Mouse (Mus musculus) frontal cortex, adult 2 months (tissue): ENCODE data around the gene Slc35a3. TPM values are rescaled to one million over a fixed set of nuclear protein-coding genes. Genes with fewer than 3 reads are reported as not detected.
"Not testable (repeated sequence)": the region's sequence is repeated elsewhere in the genome, so short reads cannot be mapped to it uniquely, and the experiment has no call there.

ENCODE experiments used
- DNase-seq, 2 experiments: peaks; one replicate each; pipeline ENCODE4 v3.0.0; 2022; ENCODE audit warnings: low spot score in 1 of 2; ENCODE audit errors: extremely low spot score in 1 of 2
- polyA plus RNA-seq: library from polyadenylated mRNA; depleted of rRNA; stranded (reverse); fragments of >200 nt; gene quantifications from 2 replicates; pipeline ENCODE4 v1.2.3, GENCODE M21; 2012; rRNA removed

Gene Slc35a3
- polyA plus RNA-seq: 12.2 and 12.7 TPM in 2 replicates

GRCm38 (mm10) chr3:116712436-116712881 is at the start of gene Slc35a3:
Gene Slc35a3, minus strand, starts transcription at chr3:116712831.
- DNase-seq: peak in 1 of 2 experiments; percentile 14

GRCm38 (mm10) chr3:116752818-116753217 is 40.2 kb upstream of the Slc35a3 start:
- DNase-seq: peak in 1 of 2 experiments; percentile 46

- peak; percentile 24 to 74 for DNase-seq
Observed at GRCm38 (mm10) chr3:116751191-116751860, 38.7 kb upstream of the Slc35a3 start.

GRCm38 (mm10) chr3:116748391-116749170 is 36.0 kb upstream of the Slc35a3 start:
- DNase-seq: peak in 1 of 2 experiments; percentile 58

GRCm38 (mm10) chr3:116747648-116748047 is 35.0 kb upstream of the Slc35a3 start:
- not testable (repeated sequence) for DNase-seq

- DNase-seq: no peak
Observed at GRCm38 (mm10) chr3:116740963-116741362, 28.3 kb upstream of the Slc35a3 start.

GRCm38 (mm10) chr3:116740106-116740505 is 27.5 kb upstream of the Slc35a3 start:
- DNase-seq: no peak

GRCm38 (mm10) chr3:116737326-116737731 is 24.7 kb upstream of the Slc35a3 start:
- DNase-seq: no peak

- DNase-seq: no peak
Observed at GRCm38 (mm10) chr3:116729483-116730174, 17.0 kb upstream of the Slc35a3 start.

GRCm38 (mm10) chr3:116726807-116727206 is 14.2 kb upstream of the Slc35a3 start:
- DNase-seq: no peak

GRCm38 (mm10) chr3:116723496-116724481 is 11.2 kb upstream of the Slc35a3 start:
- DNase-seq: no peak

- DNase-seq: no peak
Observed at GRCm38 (mm10) chr3:116722980-116723379, 10.3 kb upstream of the Slc35a3 start.

- DNase-seq: no peak
Observed at GRCm38 (mm10) chr3:116718951-116719350, 6.3 kb upstream of the Slc35a3 start.

- no peak for DNase-seq
Observed at GRCm38 (mm10) chr3:116713031-116713430, 400 bp upstream of the Slc35a3 start.

GRCm38 (mm10) chr3:116711624-116712435 is 801 bp downstream of the Slc35a3 start:
- peak; percentile 12 to 79 for DNase-seq

GRCm38 (mm10) chr3:116710941-116711340 is 1.7 kb downstream of the Slc35a3 start:
- DNase-seq: no peak

- no peak for DNase-seq
Observed at GRCm38 (mm10) chr3:116705637-116706204, 6.9 kb downstream of the Slc35a3 start.

- no peak for DNase-seq
Observed at GRCm38 (mm10) chr3:116703835-116704234, 8.8 kb downstream of the Slc35a3 start.
